Mouse (Mus musculus): ENCODE measurements around the gene Otop3.
"Not testable (repeated sequence)": the region's sequence is repeated elsewhere in the genome, so short reads cannot be mapped to it uniquely, and the experiment has no call there.

Gene Otop3

DNA sequence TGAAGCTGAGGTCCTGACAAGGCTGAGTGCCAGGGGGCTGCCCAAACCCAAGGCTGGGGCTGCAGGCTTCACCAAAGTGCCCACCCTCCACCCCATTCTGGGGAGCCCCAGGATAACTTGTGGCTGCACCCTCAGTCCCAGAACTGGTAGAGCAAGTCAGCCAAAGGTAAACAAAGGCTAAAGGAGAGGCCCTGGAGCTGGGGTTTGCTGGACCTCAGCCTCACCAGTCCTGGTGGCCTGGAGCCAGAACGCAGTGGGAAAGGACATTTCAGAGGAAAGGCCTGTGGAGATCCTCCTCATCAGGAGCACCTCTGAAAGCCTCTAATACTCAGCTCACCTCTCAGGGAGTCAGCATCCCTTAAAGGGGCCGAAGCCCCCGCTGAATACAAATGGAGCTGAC, 29.6 kb downstream of the Otop3 start:
- DNase-seq (ENCODE audit: extremely low read depth, insufficient read length, low spot score): no peak

DNA sequence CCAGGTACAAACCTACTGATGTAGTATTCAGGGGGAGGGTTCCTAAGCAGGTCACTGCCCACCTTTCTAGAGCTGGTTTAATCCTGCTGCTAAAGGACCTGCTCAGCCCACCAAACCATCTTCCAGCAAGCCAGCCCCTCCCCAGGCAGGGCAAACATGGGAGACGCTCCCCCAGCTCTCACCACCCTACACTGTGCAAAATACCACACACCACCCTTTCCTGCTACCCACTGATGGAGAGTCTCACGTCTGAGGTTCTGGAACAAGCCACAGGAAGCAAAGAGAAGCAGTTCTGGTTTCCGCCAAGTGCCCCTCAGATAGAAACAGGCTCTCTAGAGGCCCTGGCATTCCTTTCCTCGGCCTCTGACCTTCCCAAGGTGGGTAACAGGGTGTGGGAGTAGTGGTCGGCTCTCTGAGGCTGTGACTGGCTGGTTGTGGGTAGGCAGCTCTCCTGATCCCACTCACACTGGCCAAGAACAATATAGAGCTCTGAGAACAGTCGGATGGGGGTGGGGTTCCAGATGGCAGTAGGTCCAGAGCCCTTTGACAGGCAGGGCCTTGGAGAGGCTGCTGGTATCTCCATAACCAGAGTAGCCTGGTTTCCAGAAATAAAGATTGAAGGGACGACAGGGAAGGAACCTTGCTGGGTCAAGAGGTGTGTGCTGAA, 31.6 kb downstream of the Otop3 start:
- DNase-seq (ENCODE audit: extremely low read depth, insufficient read length, low spot score): peak; percentile 66

DNA sequence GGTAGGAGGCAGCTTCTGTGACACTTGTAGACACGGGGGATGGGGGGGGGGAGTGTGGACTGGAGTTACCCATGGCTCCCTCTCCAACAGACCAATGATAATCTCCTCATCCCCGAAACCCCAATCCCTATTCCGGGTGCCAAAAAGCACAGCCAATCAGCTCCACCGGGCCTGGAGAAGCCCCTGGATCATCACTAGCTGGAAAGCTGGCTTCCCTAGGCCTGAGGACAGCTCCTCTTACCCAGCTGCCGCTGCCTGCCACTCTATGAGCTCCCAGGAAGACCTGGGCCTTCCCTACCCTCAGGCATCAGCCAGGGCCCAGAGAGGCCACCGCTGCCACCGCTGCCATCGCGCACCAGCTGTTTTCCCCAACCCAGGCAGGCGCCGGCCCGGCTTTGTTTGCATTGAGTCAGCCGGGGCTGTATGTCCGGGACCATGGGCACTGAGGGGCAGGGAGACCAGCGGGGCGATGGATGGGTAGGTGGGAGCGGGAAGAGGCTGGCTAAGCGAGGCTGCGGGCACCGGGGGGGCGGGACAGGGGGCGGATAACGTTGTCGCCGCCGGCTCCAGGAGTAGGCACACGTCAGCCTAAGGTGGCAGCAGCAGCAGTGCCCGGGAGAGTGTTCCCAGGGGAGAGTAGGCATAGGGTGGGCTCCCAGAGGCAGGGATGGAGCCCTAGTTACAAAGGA, 32.3 kb downstream of the Otop3 start:
- peak; percentile 72 for DNase-seq (ENCODE audit: extremely low read depth, insufficient read length, low spot score)

DNA sequence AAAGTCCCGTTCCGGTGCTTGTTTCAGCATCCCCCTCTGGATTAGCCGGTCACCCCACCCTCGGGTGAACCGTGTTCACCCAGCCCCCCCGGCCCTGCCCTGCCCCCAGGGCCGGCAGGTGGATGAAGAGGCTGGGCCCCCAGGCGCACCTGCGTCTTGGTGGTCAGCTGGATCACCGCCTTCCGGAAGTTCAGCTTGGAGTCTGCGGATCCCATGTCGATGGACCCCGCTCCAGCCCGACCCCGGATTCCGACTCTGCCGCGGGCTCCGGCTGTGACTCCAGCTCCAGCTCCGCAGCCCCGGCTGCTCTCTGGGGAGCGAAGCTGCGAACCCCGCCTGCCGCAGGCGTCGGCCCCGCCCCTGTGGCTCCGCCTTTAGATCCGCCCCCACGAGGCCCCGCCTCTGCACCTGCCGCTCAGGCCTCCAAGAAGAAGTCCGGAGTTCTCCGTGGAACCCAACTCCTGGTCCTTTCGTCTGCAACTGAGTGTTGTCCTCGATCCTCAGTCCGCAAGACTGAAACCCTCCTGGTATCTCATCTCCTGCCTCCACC, 32.9 kb downstream of the Otop3 start, which contains the start of gene Hid1:
Hid1 (minus strand) TSS at position 362 of the 550 bp plus-strand sequence.
- peak; percentile 89 for DNase-seq (ENCODE audit: extremely low read depth, insufficient read length, low spot score)

DNA sequence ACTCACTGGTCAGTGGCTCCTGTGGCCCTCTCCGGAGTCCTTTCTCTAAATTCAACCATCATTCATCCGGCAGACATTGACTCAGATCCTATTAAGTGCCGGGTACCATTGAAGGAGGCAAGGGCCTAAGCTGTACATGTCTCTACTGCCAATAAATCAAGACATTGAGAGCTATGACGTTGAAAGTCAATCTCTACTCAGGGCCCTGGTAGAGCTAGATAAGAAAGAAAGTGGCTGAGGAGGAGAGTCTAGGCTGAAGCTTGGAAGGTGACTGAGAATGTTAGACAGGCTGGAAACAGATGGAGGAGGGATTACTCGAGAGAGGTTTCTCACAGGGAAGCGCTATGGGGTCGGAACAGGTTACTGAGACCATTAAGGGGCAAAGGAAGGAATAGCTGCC, 35.8 kb downstream of the Otop3 start:
- DNase-seq (ENCODE audit: extremely low read depth, insufficient read length, low spot score): no peak

DNA sequence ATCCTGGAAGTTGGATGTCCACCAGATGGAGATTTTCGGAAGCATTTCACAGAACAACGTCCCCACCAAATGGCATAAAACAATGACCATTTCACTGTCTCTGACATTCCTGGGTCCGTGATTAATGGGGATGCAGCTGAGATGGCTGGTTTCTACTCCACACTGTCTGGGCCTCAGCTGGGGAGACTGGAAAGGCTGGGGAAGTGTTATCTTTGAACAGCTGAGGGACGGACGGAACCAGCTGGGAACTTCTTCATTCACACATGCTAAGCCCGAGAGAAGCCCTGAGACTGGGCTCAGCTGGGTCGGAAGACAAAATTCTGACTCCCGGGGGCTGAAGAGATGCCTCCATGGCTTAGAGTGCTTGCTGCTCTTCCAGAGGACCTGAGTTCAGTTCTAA, 36.8 kb downstream of the Otop3 start:
- DNase-seq (ENCODE audit: extremely low read depth, insufficient read length, low spot score): no peak

DNA sequence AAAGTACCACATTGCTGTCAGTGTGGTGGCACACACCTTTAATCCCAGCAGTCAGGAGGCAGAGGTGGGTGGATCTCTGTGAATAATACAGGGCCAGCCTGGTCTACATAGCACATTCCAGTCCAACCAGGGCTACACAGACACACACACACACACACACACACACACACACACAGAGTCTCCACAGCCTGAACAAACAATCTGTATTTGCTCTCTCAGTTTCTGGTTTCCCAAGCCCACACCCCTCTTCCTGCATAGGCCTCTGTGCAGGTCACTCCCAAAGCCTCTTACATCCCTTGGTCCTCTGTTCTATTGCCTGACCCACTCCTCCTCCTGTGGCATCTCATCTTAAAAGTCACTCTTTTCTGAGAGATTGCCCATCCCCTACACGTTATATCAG, 37.5 kb downstream of the Otop3 start:
- no peak for DNase-seq (ENCODE audit: extremely low read depth, insufficient read length, low spot score)

DNA sequence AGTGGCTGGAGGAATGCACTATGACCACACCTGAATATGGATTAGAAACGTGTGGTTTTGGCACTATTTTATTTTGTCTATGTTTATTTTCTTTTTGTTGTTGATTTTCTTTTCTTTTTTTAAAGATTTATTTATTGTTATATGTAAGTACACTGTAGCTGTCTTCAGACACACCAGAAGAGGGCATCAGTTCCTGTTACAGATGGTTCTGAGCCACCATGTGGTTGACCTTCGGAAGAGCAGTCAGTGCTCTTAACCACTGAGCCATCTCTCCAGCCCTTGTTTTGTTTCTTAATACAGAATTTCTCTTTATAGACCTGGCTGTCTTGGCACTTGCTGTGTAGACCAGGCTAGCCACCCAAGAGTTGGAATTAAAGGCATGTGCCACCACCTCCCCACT, 38.2 kb downstream of the Otop3 start:
- no peak for DNase-seq (ENCODE audit: extremely low read depth, insufficient read length, low spot score)

DNA sequence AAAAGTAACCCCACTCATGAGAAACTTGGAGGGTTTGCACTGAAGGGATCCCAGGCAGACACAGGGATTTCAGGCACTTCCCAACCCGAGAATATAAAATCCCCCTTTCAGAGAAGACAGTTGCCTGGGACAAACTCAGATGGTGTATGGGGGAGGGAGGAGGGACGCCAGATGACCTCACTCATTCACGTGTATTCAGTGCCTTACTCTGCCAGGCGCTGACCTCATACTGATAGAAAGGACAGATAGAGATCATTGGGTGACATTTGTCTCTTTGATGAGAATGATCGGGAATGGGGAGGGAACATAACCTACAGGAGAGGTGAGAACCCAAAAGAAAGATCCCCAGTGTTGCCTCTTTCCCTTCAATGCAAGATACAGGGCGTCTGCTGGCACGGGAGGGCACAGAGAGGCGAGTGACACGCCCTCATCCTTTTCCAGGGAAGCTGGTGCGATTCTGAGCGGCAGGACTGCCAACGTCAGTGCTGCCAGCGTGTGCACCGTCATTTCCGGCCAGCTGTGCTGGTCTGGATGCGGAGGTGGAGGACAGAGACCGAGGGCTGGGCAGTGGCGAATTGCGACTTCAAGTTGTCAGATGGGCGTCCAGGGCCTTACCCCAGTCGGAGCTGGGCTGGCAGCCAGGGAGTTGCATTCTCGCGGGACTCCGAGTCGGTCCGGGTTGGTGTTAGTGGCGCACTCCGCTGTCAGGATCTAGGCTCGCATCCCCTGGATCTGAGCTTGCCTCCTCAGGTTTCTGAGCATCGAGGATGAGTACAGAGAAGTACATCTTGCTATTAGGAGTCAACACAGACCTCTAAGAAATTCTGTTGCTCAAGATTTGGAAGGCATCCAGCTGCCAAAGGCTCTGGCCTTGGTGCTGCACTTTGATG, 39.5 kb downstream of the Otop3 start:
- DNase-seq (ENCODE audit: extremely low read depth, insufficient read length, low spot score): peak; percentile 92

DNA sequence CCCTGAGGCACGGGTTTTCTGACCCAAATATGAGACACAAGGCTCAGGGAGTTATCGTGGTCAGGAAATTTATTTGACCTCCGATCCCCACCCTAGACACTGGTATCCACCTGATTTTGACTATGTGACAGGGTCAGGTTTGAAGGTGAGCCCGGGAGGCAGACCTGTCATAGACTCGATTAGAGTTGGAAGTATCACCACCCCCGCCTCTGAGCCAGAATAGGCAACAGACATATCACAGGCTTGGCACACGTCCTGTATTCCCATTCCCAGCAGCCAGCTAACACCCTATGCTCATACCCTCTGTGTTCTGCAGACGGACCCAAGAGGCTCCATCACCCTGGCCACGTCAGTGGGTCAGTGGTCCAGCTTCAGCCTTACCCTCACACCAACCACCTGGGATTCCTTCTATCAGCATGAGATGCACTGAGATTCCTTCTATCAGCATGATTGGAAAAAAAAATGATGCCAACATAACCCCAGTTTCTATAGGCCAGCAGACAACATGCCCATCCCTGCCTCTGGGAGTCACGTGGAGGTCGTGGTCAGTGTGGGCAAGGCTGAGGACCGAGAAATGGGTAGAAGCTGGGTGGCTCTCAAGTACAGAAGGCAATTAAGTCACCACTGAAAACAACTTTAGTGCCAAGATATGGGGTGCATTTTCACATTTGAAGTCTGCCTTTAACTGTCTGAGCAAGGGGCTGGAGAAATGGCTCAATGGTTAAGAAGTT, 40.3 kb downstream of the Otop3 start:
- no peak for DNase-seq (ENCODE audit: extremely low read depth, insufficient read length, low spot score)

DNA sequence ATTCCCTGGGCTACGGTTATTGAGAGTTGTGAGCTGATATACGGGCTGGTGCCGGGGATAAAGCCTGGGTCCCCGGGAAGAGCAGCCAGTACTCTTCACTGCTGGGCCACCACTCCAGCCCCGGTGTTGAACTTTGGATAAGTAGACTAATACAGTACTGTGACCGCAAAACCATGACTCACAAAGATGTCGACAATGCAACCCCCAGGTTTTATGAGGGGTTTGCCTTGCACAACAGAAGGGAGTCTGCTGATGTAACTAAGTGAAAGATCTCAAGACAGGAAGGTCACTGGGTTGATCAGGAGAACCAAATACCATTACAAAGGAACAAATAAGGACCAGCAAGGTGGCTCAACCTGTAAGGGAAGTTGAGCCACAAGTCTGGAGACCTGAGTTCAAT, 42.2 kb downstream of the Otop3 start:
- peak; percentile 67 for DNase-seq (ENCODE audit: extremely low read depth, insufficient read length, low spot score)

DNA sequence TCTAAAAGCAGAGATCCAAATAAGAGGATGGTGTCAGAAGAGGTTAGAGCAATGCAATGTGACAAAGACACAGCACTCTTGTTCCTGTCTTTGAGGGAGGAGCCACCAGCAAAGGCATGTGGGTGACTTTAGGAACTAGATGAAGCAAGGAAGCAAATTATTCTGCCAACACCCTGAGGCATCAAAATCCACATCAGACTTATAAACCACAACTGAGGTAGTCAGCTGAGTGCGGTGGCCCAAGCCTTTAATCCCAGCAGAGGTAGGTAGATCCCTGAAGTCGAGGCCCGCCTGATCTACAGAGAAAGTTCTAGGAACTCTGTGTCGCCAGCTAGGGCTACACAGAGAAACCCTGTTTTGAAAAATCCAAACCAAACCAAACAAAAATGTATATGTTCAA, 42.7 kb downstream of the Otop3 start:
- DNase-seq (ENCODE audit: extremely low read depth, insufficient read length, low spot score): no peak

DNA sequence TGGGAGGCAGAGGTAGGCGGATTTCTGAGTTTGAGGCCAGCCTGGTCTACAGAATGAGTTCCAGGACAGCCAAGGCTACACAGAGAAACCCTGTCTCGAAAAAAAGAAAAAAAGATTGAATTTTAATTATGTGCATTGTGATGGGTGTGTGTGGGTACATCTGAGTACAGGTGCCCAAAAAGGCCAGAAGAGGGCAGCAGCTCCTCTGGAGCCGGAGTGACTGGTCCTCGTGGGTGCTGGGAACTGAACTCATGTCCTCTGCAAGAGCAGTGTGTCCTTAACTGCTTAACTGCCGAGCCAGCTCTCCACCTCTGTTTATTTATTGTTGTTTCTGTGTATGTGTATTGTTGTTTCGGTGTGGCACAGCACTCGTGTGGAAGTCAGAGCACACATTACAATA, 43.3 kb downstream of the Otop3 start:
- no peak for DNase-seq (ENCODE audit: extremely low read depth, insufficient read length, low spot score)

DNA sequence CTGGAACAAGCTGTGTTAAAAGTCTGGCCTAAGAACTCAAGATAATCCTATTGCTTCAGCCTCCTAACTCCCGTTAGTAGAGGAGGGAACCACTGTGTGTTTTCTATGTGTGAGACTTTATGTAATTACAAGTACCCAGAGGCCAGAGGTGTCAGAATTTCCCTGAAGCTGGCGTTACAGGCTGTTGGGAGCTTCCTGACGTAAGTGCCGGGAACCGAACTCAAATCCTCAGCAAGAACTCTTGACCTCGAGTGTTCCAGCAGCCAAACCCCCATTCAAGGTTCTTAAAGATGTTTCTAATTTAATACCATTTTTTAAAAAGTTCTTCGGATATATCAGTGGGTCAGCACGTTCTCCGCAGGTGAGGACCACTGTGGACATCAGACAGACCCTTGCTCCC, 46.7 kb downstream of the Otop3 start:
- no peak for DNase-seq (ENCODE audit: extremely low read depth, insufficient read length, low spot score)

DNA sequence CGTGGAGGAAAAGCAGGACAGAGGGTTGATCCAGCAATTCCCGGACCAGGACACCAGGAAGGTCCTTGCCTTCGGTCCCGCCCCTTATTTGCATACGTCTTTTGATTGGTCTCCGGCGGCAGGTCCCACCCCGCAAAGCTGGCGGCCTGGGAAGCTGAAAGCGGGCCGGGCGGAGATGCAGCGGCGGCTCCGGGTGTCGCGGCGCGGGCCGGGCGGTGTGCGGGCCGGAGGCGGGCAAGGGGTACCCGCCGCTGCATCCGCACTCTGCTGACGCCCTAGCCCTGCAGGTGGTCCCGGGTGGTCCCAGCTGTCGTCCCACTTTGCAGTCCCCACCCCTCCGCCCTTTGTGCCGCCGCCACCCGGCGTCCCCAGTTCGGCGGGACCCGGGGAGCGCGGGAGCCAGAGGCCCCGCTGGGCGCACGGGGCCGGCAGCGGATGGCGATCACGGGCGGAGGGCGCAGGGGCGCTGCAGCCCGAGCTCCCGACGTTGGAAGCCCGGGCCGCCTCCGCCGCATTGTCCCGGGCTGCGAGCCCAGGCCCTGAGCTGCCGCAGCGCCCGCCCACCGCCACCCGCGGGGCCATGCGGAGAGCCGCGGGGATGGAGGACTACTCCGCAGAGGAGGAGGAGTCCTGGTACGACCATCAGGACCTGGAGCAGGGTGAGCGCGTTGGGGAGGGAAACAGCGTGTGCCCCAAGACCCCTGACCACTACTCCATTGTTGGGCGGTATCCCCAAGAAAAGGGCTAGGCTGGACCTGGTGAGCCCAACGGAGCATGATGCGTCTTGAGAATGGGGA, 47.4 kb downstream of the Otop3 start, which contains the start of gene Cdr2l:
Cdr2l (plus strand) TSS at position 174 of the 797 bp plus-strand sequence.
- peak; percentile 87 for DNase-seq (ENCODE audit: extremely low read depth, insufficient read length, low spot score)

DNA sequence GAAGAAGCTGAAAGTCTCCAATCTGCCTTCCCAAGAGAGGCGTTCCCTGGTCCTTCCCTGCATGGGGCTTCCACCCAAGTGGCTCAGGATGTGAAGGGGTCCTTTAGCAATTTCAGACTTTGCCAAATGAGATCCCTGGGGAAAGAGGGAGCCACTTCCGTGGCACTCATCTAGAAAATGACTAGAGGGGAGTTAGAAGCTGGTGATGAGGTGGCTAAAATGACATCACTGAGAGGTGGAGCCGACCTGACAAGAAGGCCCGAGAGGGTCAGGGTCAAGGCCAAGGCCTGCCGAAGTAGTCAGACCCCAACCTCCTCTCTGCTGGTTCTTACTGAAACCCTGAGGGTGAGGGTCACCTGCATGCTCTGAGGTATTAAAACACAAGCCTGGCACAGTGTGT, 48.4 kb downstream of the Otop3 start:
- DNase-seq (ENCODE audit: extremely low read depth, insufficient read length, low spot score): peak; percentile 62

DNA sequence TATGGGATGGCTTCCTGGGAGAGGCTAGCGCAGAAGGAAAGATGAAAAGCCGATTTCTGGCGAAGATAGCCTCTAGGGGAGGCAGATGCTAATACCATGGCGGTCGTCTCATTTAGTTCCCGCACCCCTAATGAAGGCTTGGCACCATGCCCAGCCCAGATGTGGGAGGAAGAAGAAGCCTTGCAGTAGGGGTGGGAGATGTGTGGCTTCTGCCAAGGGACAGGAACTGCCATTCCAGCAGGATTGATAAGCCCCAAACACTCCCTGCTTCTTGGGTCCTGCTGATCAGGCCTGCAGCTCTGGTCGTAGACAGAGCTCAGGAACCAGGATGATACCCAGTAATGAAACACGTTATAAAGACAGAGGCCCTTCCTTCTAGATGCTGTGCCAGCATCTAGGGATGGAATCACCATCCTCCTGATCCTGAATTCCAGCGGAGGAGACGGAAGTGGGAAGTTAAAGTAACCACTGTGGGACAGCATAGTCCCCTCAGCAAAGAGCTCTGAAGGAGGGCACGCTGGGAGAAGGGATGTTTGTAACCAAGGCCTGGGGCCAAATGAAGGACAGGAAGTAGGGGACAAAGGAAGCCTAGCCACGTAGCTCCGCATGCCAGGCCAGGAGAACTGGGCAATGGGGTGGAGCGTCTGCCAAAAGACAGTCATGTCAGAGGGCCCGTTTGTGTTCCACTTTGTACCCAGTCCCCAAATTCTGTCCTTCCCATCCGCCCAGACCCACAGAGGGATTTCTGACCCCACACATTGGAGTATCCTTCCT, 49.4 kb downstream of the Otop3 start:
- DNase-seq (ENCODE audit: extremely low read depth, insufficient read length, low spot score): no peak

DNA sequence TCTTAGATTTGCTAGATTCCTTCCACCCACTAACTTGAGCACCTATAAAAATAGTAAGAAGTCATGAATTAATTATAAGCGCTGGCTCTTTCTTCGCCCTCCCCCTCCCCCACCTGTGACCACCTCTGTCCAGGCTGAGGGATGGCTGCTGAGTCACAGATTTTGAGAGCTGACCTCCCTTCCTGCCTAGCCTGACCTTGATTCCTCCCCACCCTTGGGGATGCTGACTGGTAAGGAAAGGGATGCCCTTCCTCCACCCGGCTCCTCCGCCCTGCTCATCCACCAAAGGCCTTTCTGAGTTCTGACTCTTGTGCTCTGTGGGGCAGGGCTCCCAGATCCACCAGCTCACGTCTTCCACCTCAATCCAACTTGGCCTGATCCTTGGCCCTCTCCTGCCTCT, 50.1 kb downstream of the Otop3 start:
- peak; percentile 53 for DNase-seq (ENCODE audit: extremely low read depth, insufficient read length, low spot score)

DNA sequence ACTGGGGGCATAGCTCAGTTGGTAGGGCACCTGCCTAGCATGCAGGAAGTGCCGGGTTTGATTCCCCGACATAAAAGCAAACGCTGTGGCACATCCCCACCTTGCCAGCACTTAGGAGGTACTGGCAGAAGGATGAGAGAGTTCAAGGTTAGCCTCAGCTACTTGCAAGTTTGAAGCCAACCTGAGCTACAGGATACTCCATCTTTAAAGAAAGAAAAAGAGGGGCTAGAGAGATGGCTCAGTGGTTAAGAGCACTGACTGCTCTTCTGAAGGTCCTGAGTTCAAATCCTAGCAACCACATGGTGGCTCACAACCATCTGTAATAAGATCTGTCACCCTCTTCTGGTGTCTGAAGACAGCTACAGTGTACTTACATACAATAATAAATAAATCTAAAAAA, 52.3 kb downstream of the Otop3 start:
- DNase-seq (ENCODE audit: extremely low read depth, insufficient read length, low spot score): not testable (repeated sequence)

All from 3134 (cell line).